ENCODE assay signal across 26 mouse cellular contexts in the genomic region with DNA sequence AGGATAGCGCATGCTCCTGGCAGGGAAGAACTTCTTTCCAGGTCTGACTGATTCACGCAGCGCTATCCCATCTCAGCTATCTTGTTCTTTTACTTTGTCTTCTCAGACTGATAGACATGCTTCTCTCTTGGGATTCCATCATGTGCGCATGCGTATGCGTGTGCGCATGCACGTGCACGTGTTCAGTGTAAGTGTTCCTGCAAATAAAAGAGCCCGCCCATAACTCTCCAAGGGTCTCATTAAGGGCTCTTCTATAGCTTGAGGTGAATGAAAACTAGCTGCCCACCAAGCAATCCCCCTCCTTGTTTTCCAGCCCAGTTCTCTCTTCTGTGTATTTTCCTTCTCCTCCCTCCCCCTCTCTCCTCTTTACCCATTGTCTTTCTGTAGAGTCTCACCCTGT.
DNase-seq lines count a peak whose midpoint lies in the region; ATAC-seq and TF ChIP-seq lines count a peak whose summit lies in the region.
"Had no signal": no experiment of that assay in that cellular context is flagged by ENCODE, and none has a peak within 500 bp of the region (broad histone marks: within the 10 kb centered on the region; RNA-seq: fewer than 3 reads in every experiment).

No protein-coding gene starts in this region.

- H3K9me3 ChIP-seq in midbrain, embryonic 12.5 days = no peaks in the 10 kb centered on the region
- no peaks in the 10 kb centered on the region for H3K9me3 ChIP-seq in midbrain, embryonic 11.5 days (ENCODE audit: control insufficient read depth, low read length)
- H3K9me3 ChIP-seq: embryonic facial prominence, embryonic 12.5 days; embryonic facial prominence, embryonic 15.5 days; forebrain, embryonic 12.5 days; heart, embryonic 12.5 days; heart, embryonic 15.5 days; hindbrain, embryonic 10.5 days; hindbrain, embryonic 15.5 days had no signal

- H3K4me1 ChIP-seq in midbrain, embryonic 12.5 days = peaks cover 10% of the 10 kb centered on the region; the same call in 1 of the 2 replicates
- peaks cover 8% of the 10 kb centered on the region for H3K4me1 ChIP-seq in midbrain, embryonic 11.5 days (ENCODE audit: control insufficient read depth, insufficient read depth, low read length)
- H3K4me1 ChIP-seq: embryonic facial prominence, embryonic 12.5 days; heart, embryonic 12.5 days; heart, embryonic 15.5 days had no signal

- 93% methylated on average over 10 of the region's 10 CpGs for WGBS in midbrain, embryonic 12.5 days
- 95% methylated on average over 10 of the region's 10 CpGs for WGBS in midbrain, embryonic 11.5 days

- H3K4me3 ChIP-seq in midbrain, embryonic 12.5 days = no peak overlapping the region
- H3K4me3 ChIP-seq in midbrain, embryonic 11.5 days (ENCODE audit: low read depth, low read length) = no peak overlapping the region
- H3K4me3 ChIP-seq: embryonic facial prominence, embryonic 12.5 days; embryonic facial prominence, embryonic 15.5 days; forebrain, embryonic 12.5 days; gastrocnemius, adult 2 months; heart, embryonic 12.5 days; heart, embryonic 15.5 days; hindbrain, embryonic 10.5 days; hindbrain, embryonic 15.5 days had no signal

- no peak overlapping the region for H3K9ac ChIP-seq in midbrain, embryonic 12.5 days (replicated peaks)
- H3K9ac ChIP-seq in midbrain, embryonic 11.5 days (ENCODE audit: low read length) = no peak overlapping the region
- H3K9ac ChIP-seq: embryonic facial prominence, embryonic 12.5 days; embryonic facial prominence, embryonic 15.5 days; forebrain, embryonic 12.5 days; heart, embryonic 12.5 days; heart, embryonic 15.5 days; hindbrain, embryonic 15.5 days had no signal

- H3K27ac ChIP-seq in midbrain, embryonic 12.5 days (replicated peaks) = 0 out of 2 replicates have a peak overlapping the region, but pooled peaks have one; percentile 39
- H3K27ac ChIP-seq in midbrain, embryonic 11.5 days (ENCODE audit: low read depth, low read length) = no peak overlapping the region
- H3K27ac ChIP-seq: embryonic facial prominence, embryonic 12.5 days; embryonic facial prominence, embryonic 15.5 days; forebrain, embryonic 12.5 days; gastrocnemius, adult 2 months; heart, embryonic 15.5 days; hindbrain, embryonic 10.5 days; hindbrain, embryonic 15.5 days had no signal

- no peaks in the 10 kb centered on the region for H3K36me3 ChIP-seq in midbrain, embryonic 12.5 days
- no peaks in the 10 kb centered on the region for H3K36me3 ChIP-seq in midbrain, embryonic 11.5 days (ENCODE audit: control insufficient read depth, insufficient read depth, low read length)
- H3K36me3 ChIP-seq: embryonic facial prominence, embryonic 12.5 days; embryonic facial prominence, embryonic 15.5 days; forebrain, embryonic 12.5 days; heart, embryonic 12.5 days; heart, embryonic 15.5 days; hindbrain, embryonic 10.5 days; hindbrain, embryonic 15.5 days had no signal

- TF ChIP-seq POLR2A in brain, embryonic 14.5 days (IDR thresholded peaks at IDR 0.05; ENCODE audit: borderline replicate concordance, extremely low read depth, insufficient read depth, insufficient read length, poor library complexity, severe bottlenecking) = no peak

- TF ChIP-seq CTCF in brain, embryonic 14.5 days (IDR thresholded peaks at IDR 0.05; ENCODE audit: borderline replicate concordance, extremely low read depth, insufficient read depth, insufficient read length) = no peak

- no peaks in the 10 kb centered on the region for H3K27me3 ChIP-seq in midbrain, embryonic 12.5 days
- no peaks in the 10 kb centered on the region for H3K27me3 ChIP-seq in midbrain, embryonic 11.5 days (ENCODE audit: control insufficient read depth, insufficient read depth, low read length)
- H3K27me3 ChIP-seq: embryonic facial prominence, embryonic 12.5 days; embryonic facial prominence, embryonic 15.5 days; forebrain, embryonic 12.5 days; heart, embryonic 12.5 days; heart, embryonic 15.5 days; hindbrain, embryonic 15.5 days had no signal

- ATAC-seq in midbrain, embryonic 12.5 days (ENCODE audit: low FRiP score, low read depth) = 0 out of 2 replicates have a peak, but pooled peaks have one; percentile 19
- no peak for ATAC-seq in midbrain, embryonic 11.5 days (ENCODE audit: low FRiP score)
- ATAC-seq: activated CD4-positive, CD25-positive, alpha-beta regulatory T cell, adult 4 months; forebrain, embryonic 16.5 days had no signal

- DNase-seq in midbrain, embryonic 11.5 days (ENCODE audit: low spot score, missing footprints) = no peak
- peak; percentile 65 for DNase-seq in brain, embryonic 14.5 days (ENCODE audit: low read depth)
- peak; percentile 2 for DNase-seq in forelimb bud, embryonic 11.5 days (ENCODE audit: low read depth, low spot score)
- no peak for DNase-seq in B cell, adult 2 months
- no peak for DNase-seq in gastrocnemius, postnatal 25 days
- DNase-seq: adrenal gland, adult 8-10 months; adrenal gland, postnatal 36 days; cerebellum, adult 11 months; cerebellum, adult 2 months; cerebellum, adult 9-11 months; cerebellum, postnatal 25 days; gastrocnemius, adult 2 months; gastrocnemius, postnatal 14 days; heart, adult 18-20 months; heart, postnatal 10 days; heart, postnatal 36 days had no signal

- H3K4me2 ChIP-seq in midbrain, embryonic 12.5 days (replicated peaks) = no peak overlapping the region
- no peak overlapping the region for H3K4me2 ChIP-seq in midbrain, embryonic 11.5 days
- H3K4me2 ChIP-seq: embryonic facial prominence, embryonic 12.5 days; embryonic facial prominence, embryonic 15.5 days; forebrain, embryonic 12.5 days; heart, embryonic 12.5 days; heart, embryonic 15.5 days; hindbrain, embryonic 15.5 days had no signal

Comparison
In these comparisons a context has a peak if more than half of its experiments do, and no peak if none do; other contexts are left out.
1. DNase-seq: peak in brain, embryonic 14.5 days (single experiment) and forelimb bud, embryonic 11.5 days (single experiment); none in midbrain, embryonic 11.5 days (single experiment), B cell, adult 2 months (0 of 2) and gastrocnemius, postnatal 25 days (single experiment).